Mouse (Mus musculus) layer of hippocampus, postnatal 10 days (tissue): Measurements from ENCODE around the gene Fam53a. TPM values are rescaled to one million over a fixed set of nuclear protein-coding genes. Genes with fewer than 3 reads are reported as not detected.

Experiments
- DNase-seq, 2 experiments: peaks; one replicate each; pipeline ENCODE4 v3.0.0; 2021; ENCODE audit warnings: low spot score in 2 of 2
- total RNA-seq, 2 experiments: library from RNA; stranded (reverse); gene quantifications; 2 replicates each; pipeline ENCODE4 v1.2.3; 2021

Fam53a gene
- total RNA-seq, 2 experiments from 2014 or later: 20.4 to 24.0 TPM

DNA sequence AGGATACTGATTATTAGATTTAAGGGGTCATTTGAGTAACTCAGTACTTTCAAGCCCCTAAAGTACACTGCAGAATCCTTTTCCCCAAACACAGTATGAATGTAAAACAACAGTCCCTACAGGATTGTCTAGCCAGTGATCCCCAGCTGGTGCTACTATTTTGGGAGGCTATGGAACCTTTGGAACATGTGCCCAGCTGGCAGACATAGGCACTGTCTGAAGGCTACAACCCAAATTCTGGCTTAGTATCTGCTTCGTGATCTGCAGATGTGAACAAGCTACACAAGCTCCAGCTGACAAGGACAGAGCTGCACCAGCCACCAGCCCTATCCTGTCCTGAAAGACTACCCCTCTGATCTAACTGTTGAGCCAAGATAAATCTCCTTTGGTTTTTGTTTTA lies 3.1 kb upstream of the Fam53a start:
- no peak for DNase-seq

DNA sequence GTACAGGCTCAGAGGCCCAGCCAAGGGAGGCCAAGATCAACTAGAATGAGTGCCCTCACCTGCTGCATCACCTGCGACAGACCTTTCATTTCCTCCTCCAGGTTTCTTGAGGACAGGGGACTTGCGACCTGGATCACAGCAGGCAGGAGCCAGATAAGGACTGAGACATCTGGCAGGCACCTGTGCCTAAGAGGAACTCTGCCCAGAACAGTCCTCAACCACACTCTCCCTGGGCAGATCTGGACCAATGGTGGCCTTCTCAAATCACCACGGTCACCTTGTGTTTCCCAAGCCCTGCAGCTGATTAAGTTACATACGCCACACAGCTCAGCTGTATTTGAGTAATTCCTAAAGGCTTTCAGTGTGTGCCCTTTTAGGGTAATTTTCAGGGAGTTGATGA lies 1.2 kb upstream of the Fam53a start:
- no peak for DNase-seq

DNA sequence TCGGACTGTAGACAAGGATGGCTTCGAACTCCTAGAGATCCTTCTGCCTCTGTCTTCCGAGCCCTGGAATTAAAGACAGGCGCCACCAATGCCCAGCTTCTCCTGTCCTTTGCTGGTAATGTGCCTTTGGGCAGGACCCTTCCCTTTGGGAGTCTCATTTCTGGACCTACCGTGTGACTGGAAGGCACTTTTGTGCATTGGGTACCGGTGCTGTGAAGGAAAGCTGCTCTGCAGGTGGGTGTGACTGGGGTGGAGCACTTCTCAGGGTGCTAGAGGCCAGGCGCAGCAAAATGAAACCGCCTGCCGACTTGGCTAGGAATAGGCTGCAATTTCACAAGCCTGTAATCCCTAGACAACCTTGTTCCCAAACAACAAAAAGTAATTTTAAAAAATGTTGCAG lies 626 bp upstream of the Fam53a start:
- DNase-seq: no peak

DNA sequence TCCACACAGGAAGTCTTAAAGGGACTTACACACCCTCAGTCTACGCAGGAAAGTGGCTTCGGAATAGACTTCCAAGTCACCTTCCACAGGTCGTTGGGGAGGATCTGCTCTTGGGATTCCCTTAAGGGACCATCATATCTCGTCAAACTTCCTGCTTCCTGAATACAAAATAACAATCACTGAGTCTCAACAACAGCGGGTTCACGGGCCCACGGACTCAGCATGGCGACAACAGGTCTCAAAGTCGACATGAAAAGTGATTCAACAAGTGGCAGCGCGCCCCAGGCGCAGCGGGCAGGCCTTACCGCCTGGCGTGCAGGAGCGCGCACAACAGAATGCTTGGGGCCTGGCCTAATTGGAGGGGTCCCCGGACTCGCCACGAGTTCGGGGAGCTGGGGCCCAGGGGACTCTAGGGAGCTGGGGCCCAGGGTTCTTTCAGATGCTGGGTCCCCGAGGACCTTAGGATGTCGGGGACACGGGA lies 575 bp downstream of the Fam53a start:
- peak; percentile 46 to 58 for DNase-seq

DNA sequence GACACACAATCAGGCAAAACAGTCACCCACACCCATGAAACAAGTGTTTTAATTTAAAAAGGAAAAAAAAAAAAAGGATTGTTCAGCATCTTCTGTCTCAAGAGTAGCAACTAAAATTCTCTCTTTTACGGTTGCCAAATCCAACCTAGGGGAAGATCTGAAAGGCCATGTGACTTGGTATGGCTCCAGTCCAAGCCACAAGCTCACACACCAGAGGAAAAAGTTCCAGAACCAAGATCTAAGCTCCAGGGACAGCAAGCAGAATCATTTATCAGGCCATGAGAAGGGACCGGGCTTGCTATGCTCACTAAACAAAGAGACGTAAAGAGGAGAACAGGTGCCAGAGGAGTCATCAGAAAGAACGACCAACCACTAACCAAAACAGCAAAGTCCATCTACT lies 1.5 kb downstream of the Fam53a start:
- no peak for DNase-seq

DNA sequence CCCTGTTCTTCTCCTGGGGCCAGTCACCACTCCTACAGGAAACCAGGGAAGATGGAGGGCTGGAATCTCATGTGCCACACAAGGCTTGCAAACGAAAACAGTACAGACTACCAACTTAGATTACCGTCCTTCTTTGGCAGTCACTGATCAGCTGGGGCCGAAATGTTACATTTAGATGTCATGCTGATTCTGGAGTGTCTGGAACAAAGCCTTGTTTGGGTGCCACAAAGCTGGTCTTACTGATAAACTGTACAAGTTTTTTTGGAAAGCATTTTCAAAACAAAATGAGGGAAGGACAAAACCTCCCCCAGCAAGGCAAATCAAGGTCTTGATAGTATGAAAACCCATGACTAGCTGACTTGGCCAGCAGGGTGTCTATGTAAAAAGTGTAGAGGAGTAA lies 5.7 kb downstream of the Fam53a start:
- no peak for DNase-seq

DNA sequence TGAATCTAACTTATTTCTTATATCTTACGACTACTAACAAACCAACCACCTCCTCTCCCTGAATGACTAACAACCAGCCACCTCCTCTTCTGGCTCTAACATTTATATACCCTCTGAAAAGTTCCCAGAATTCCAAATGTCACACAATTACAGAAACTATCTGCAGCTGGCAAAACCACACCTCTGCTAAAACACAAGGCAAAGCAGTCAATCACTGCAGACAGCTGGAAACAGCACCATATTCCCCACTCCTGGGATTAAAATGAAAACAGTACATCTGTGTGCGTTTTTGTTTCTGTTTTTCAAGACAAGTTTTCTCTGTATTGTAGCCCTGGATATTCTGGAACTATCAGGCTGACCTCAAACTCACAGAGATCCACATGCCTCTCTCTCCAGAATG lies 6.8 kb downstream of the Fam53a start:
- DNase-seq: no peak

DNA sequence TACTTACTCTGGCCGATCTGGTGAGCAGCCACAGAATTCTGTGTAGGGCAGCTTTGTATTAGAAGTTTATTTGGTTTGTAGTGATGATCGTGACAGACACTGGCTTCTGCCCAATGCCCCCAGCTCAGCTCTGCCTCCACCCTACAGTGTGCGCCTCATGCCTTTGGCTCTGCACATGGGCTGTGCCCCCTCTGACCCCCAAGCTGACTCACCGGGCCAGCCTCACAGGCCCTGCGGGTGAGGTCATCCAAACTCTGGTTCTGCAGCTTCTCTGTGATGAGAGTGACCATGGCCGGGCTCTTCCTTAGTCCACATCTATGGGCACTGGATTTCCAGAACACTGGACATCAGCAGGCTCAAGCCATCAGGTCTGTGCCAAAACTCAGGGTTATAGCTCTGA lies 15.0 kb downstream of the Fam53a start:
- DNase-seq: no peak

DNA sequence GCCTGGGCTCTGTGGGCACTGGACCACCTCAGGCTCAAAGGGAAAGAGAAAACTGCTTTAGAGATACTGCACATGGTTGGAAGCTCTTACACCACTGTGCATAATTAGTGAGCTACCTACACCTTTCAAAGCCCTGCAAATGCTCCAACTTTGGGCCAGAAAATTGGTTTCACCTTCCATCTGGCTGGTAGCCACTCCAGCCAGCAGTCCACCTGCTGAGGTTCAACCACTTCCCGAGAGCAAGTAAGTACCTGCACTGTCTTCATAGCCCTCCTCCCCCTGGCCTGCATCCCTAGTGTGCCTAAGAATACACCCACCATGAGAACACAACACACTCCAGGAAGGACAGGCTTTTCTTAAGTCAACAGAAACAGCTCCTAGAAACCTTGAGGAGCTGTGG lies 17.6 kb downstream of the Fam53a start:
- no peak for DNase-seq

DNA sequence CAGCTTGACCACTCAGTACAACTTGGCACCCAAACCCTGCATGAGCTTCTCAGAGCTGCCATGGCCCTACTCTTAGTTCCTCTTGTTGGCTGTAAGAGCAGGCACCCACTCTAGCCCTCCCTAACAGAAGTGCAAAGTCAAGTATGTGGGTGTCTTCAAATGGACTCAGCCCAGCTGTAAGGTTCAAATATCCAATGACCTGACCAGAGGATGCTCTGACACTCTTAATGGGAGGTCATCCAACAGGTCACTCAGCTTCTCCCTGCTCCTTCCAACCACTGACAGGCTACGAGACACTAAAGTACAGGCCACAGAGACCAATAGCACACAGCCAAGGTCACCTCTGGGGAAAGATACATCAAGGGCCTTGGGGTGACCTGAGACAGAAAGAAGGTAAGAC lies 20.2 kb downstream of the Fam53a start:
- DNase-seq: no peak

DNA sequence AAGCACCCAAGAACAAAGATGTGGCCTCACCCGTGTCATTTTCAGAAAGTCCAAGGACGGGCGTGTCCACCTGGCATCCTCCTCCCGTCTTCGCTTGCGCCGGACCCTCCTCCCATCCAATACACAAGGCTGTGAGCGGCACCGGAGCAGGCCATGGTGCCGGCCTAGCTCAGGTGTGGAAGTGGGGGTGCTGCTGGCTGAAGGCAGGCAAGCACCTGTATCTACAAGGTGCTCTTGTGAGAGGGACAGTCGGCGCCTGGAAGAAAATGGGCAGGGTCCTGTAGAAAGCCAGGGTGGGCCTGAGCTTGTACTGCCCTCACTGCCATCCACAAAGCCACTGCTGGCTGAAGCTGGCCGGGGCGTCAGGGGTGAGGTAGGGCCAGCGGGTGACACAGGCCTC lies 22.0 kb downstream of the Fam53a start:
- DNase-seq: no peak

DNA sequence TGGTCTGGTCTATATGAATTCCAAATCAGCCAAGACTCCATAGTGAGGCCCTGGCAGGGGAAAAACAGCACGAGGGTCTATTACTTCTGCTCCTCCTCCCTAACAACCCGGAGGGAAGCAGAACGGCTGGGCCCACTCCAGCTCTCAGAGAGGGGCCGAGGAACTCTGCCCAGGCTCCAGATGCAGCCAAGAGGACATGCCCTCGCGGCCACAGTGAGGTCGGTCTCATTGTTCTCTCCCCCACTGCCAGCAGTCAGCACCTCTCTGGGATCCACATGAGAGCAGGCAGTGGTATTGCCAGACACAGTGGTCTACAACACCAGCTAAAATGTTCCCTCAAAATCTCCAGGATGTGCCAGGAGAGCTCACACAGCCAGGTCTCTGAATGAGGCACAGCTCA lies 22.8 kb downstream of the Fam53a start:
- peak in 1 of 2 experiments; percentile 46 for DNase-seq

DNA sequence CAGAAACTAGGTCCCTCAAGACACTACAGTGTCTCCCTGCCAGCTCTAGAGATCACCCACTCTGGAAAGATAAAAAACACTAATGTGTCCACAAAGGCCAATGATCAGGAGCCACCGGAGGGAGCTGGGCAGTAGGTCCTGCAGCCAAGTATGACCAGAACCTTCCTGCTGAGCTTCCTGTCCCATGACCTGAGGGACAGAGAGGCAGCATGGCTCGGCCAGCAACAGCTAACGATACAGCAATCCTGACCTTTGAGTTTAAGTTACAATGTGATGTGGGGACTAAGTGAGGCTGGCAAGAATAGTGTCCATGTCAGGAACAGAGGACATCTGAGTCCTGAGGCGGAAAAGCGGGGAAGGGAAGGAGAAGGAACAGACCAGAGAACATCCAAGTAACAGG lies 24.1 kb downstream of the Fam53a start:
- DNase-seq: no peak

DNA sequence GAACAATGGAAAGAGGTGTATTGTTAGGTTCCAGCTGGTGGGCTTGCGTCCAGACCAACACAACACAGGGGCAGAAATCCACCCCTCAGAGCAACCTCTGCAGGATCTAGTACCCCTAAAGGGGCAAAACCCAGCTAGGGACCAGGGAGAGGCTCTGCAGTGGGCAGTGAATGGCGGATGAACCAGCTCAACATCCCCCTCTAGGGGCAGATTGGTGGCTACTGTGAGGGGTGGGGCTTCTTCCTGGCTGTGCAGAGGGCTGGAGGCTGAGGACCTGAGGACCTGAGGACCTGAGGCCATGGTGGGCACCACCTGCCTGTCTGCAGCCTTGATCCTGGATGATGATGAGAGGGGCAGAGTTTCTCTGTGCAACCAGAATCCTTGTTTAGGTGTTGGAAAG lies 35.8 kb downstream of the Fam53a start:
- DNase-seq: no peak

DNA sequence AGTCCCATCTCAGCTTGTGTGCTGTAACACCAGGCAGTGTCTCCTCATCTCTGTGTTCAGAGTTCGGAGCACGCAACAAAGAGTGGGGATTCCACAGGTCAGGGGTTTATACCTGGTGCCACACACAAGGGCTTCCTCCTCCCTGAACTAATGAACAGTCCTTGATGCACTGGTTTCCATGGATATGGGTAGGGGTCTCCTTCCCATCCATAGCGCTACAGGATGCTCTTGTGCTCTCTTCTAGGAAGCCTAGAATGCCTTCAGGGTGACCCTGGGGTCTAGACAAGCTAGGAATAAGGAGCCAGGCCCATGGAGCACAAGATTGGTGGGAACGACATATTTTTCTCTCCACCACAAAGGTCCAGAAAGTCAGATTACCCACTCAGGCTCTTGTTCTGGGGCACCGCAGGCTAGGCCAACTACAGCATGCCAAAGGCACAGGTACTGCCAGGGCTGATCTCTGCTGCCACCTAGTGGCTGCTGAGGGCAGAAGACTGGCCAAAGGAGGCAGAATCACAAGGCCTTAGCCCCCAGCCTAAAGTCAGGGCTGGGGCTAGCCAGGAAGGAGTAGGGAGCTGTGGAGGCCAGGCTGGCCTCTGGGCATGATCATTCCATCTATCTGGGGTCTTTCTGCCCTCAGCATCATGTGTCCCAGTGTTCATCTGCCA lies 40.1 kb downstream of the Fam53a start:
- DNase-seq: peak; percentile 82 to 87

DNA sequence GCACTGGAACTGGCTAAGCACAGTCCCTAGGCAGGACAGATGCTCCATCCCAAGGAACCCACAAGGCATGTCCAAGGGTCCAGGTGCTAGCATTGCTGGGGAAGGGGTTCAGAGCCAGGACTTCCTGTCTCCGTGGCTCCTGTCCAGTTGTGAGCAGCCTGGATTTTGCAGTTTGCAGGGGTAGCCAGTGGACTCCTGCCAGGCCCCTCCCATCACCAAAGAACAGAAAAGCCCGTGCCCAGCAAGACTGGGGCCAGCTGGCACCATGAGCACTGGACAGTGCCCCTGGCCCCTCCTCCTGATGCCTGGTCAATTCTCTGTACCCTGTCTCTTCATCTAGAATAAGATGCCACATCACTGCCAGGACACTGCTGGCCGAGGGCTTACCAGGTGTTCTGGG lies 41.4 kb downstream of the Fam53a start:
- no peak for DNase-seq

DNA sequence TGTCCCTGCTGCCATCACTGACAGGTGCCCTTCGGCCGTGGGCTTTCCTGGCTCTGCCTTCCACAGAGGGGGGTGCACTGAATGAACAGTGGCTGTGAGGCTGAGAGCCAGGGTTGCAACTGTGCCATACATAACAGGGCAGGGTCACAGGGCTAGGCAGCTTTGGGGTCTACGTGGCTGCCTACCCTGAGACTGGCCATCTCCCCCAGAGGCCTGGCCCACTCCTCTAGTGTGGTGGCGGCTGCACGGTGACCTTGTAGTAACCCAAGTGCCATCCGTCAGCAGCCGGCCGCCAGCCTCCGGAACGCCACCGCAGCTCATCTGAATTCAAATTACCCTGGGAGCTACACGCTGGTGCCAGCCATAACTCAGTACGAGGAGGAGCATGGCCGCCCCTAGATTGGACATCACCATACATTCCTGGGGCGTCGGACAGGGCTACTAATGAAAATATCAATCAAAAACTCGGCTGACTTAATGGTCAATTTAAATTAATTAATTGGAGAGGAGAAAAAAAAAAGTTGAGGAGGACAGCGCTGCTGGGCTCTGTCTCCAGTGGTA lies 41.9 kb downstream of the Fam53a start:
- no peak for DNase-seq

DNA sequence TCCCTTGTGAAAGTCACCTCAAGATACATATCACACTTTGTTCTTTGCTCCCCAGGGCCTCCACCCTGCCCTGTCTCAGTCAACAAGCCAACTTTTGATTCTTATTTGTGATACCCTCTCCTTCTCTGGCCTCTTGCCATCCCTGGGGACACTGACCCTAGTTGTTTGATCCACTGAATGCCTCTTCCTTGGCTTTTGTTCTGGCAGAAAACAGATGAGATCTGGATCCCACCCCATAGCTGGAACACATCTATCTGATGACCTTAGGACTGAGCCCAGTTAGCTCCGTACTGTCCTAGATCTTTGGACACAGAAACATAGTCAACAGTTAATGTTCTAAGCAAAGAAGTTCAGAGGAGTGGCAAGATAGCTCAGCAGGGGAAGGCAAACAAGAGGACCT lies 49.1 kb downstream of the Fam53a start:
- DNase-seq: no peak

DNA sequence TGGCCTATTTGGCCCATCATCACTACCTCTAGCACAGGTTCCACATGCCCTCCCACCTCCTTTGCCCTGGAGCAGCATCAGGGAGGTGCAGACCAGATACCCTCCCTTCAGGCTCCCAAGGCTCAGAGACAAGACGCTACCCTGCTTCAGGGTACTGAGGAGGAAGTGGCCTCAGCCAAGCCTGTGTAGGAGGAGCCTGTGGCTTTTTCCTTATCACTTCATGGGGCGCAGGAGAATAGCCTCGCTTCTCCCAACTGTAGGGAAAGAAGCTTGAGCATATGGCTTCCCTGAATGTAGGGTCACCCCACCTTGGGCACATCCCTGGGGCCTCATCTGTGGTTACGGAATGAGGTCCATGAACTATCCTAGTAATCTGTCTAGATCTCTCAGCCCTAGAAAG lies 55.2 kb downstream of the Fam53a start:
- DNase-seq: no peak

DNA sequence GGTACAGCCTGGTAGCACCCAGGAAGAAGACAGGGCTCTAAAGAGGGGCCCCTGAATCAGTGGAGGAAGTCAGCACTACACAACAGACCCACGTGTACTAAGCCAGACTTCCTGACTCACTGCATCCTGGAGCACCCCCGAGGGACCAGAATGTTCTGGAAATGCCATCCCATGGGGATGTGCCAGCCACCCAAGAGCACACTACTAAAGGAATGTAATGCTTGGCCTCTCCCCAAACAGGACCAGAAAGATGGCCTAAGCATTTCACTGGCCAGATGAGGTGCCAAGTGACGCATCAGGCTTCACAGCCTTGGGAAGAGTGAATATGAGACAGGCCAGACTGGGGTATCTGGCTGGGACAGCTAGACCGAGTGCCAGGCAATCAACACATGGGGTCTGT lies 63.5 kb downstream of the Fam53a start:
- no peak for DNase-seq

DNA sequence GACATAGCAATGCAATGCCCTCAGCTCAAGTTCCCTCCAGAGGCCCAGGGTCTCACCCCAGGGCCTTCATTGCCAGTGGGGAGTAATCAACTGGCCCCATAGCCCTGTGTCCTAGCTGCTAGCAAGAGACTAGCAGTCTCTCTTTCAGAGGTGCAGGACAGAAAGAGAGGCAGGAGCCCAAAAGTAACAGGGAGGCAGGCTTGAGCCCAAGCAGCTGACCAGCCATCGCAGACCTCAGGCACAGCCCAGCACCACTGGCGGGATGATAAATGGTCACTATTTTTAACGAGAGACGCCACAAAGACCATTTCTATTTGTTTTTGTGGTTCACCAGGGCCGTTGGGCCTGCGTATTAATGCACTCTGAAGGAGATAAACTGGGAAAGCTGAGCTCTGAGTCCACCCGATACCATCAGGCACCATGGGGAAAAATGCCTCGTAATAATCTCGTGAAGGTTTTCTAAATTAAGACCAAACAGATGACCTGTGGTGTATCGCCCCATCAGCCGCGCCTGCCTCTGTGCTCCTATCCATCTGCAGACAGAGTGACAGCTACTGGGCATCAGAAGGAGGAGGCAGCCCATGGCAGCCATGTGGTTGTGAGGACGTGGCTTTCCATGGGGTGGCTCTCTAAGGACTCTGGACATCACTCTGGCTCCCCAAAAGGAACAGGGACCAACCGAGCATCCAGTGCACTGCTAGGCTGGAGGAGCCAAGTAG lies 73.0 kb downstream of the Fam53a start:
- DNase-seq: no peak
